Mouse (Mus musculus): ENCODE measurements at regions not wholly inside any gene's neighbourhood (a gene's known extent, or its start where the extent isn't known, plus 50 kb on each side); places are given as distances from the start of the nearest gene placed in this dataset.

DNA sequence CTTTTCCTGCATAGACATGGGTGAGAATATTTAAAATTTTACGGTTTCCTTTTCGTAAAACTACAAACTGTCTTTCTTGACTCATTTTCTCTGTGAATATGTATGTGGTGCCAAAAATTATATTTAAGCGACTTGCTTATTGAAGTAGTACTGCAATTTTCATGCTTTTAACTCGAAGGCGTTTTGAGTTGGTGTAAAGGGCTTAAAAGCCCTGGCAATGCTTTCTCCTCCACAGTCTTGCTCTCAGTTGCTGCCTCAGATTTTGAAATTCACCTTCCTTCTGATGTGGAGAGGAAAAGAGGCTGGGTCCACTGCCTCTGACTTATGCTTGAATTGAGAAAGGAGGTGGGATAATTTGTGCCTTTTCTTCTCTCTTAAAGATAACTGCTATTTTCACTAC is 629.6 kb upstream of the Nrsn1 start:
- DNase-seq (ENCODE audit: low spot score in 2 of 2) = peak in 1 of 2 experiments; percentile 26

DNA sequence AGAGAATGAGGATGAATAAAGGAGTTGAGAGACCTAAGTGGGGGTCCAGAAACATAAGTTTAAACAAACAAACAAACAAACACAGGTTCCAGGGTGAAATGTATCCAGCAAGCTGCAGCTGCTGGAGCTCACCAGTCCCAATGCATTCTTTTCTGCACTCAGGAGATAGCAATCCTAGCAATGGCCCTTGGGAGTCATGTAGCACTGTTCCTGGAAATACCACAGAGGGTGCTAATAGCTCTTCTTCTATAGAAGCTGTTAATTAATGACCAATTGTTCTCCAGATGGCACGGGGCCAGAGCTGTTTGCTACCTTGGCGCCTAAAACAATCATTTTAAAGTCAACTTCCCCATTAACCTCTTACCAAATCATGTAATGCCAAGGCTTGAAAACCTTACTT is 622.8 kb upstream of the Nrsn1 start:
- DNase-seq (ENCODE audit: low spot score in 2 of 2) = no peak

GRCm38 (mm10) chr13:25882818-25883217 is 612.5 kb upstream of the Nrsn1 start:
- DNase-seq (ENCODE audit: low spot score in 2 of 2) = peak; percentile 50 to 61

DNA sequence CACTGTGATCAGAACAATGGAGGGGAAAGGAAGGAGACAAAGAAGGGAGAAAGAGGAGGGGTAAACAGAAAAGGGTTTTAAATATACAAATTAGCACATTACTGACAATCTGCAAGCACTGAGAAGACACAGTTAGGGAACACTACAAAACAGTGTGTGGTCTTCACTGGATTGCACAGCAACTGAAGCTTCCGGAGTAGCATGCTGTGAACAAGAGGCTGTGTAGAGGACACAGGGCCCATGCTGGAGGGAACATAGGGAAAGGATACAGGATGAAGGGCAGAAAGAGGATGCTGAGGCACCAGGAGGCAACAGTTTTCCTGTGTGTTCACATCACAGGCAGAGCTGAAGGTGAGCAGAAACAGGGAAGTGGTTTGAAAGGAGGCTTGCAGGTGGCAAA is 598.6 kb upstream of the Nrsn1 start:
- no peak for DNase-seq (ENCODE audit: low spot score in 2 of 2)

DNA sequence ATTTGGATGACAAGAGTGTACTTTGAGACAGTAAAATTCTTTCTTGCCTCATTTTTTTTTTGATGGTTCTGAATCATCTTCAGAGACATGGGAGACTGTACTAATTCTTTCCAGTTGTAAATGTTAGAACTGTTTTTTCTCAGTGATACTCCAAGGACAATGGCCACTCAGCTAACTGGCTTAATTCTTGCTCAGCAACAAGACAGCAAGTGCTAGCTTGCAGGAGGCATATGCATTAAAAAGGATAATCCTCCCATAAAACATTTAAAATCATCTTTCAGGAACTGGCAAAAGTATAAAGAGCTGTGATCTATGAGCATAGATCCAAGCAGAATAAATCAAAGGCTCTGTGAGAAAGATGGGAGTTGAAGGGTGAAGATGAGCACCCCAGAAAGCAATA is 587.9 kb upstream of the Nrsn1 start:
- no peak for DNase-seq (ENCODE audit: low spot score in 2 of 2)

DNA sequence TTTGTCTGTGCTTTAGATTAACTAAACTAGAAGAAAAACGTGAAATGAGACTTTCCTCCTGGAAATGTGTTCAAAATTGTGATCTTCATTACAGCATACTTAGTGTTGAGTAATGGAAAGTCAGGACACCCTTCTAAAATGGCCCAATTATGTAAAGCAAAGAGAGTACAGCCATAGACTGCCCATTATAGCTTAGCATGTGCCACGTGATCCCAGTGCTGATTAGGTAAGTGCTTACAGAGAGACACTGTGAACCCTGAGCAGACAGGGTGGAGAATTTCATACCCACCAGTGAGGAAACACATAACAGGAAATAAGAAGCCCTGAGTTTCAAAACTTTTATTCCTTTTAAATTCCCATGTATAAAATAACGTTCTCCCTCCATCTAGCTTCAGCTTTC is 587.3 kb upstream of the Nrsn1 start:
- no peak for DNase-seq (ENCODE audit: low spot score in 2 of 2)

DNA sequence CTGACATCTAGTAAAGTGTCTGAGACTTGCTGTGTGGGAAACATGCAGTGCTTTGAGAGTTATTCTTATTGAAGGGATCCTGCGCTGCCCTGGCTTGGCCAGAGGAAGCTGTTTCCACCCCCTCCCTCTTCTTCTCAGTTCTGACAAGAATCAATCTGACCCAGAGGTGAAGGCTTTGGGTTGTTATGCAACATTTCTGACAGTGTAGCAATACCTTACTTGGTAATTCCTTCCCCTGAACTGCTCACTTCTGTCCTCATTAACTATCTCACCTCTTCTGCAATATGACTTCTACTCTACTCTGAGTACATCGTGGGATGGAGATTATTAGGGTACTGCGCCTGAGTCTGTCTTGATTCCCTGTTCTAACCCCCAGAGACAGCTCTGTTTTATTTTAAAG is 586.8 kb upstream of the Nrsn1 start:
- no peak for DNase-seq (ENCODE audit: low spot score in 2 of 2)

DNA sequence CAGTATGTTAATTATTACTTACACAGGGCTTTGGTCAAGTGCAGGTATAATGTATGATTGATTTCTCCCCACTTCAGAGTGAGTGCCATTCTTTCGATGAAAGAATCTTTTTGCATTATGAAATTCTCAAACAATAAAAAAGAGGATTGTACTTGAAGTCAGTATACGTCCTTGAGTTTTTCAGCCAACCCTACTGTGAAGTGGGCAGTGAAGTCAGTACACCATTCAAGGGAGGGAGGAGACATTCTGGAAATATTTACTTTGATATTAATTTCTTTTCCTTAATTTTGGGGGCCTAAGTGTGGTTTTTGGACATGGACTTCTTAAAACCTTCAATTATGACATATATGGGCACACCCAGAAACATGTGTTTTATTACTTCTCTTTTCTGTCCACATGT is 586.2 kb upstream of the Nrsn1 start:
- DNase-seq (ENCODE audit: low spot score in 2 of 2) = no peak

DNA sequence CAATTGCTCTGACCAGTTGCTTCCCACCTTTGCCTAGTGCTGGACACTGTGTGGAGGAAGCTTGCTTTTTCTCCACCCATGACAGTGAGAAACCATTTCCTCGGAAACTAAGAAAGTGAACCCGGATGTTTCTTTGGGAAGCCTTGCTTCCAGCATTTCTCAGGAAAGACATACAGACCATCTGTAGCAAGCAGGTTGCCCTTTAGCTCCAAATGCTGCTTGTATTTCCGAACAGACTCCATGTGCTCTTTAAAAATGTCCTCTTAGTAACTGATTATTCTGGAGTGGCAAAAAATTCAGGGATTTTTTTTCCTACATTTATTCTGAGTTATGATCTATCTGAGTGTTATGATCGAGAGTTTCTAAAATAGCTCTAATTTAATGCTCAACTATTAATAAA is 577.9 kb upstream of the Nrsn1 start:
- no peak for DNase-seq (ENCODE audit: low spot score in 2 of 2)

DNA sequence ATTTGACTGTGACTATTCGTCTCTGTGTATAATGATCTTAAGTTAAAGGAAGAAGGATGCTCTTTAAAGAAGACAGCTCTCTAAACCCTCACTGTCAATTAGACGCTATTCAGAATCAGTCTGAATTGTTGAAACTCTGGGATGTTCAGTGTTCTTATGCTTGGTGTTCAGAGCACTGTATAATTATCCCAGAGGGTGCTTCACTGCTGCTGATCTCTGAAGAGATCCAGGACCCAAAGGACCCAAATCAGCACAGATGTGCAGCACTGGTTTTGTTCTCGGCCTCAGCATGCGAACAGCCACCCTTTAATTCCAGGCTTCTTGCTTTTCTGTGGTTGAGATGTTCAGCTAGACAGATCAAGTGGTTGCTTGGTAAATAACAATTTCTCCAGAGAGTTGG is 567.9 kb upstream of the Nrsn1 start:
- DNase-seq (ENCODE audit: low spot score in 2 of 2) = no peak

DNA sequence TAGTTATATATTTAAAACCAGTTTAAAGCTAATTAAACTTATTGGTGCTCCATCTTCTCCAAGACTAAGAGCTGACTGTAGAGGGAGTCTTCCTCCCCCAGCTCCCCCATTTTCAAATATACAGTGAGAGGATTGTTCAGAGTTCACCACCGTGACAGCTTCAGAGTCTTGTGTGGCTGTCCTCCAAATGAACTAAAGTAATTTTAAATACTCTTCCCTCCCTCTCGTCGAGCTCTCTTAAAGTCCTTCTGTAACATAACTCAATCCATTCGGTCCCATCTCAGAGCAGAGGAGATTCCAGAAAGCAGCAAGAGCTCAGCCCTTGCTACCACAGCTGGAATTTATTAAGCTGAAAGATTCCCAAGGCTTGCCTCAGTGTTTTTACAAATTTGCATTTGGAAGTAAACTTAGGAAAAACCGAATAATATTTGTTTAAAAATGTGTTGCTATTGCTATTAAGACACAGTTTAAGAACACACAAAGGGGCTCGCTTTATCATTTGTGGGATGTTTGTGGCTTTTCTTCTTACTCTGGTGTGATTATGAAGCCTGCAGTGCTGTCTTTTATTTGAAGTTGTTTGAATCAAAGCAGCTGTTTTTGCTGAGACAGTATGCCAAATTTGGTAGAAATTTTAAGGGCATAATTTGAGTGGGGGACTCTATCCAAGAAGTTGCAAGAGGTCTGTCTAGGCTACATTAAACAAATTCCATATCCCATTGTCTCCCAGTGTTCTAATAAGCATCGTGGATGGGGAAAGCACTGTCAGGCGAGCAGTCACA is 559.0 kb upstream of the Nrsn1 start:
- no peak for DNase-seq (ENCODE audit: low spot score in 2 of 2)

- no peak for DNase-seq (ENCODE audit: low spot score in 2 of 2)
Measured at GRCm38 (mm10) chr13:25808564-25809253, 538.4 kb upstream of the Nrsn1 start.

GRCm38 (mm10) chr13:25793216-25793803 is 523.0 kb upstream of the Nrsn1 start:
- DNase-seq (ENCODE audit: low spot score in 2 of 2) = no peak

GRCm38 (mm10) chr13:25781161-25781560 is 510.9 kb upstream of the Nrsn1 start:
- peak; percentile 31 to 39 for DNase-seq (ENCODE audit: low spot score in 2 of 2)

DNA sequence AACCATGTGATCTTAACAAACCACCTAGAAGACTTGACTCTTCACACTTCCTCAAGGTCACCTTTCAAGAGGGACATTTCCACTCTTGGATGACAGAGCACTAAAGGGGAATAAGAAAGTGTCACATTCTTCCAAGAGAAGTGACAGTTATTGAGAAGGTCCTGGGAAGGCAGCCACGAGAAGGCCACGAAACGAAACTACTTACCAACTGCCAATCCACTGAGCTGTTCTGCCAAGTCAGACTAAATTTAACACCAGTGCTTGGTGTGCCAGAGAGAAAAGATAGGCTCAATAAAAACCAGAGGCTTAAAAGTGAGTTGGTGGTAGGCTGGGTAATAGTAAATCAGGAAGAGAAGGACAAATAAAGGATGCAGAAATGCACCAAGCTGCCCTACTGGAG is 507.4 kb upstream of the Nrsn1 start:
- peak; percentile 23 to 34 for DNase-seq (ENCODE audit: low spot score in 2 of 2)

DNA sequence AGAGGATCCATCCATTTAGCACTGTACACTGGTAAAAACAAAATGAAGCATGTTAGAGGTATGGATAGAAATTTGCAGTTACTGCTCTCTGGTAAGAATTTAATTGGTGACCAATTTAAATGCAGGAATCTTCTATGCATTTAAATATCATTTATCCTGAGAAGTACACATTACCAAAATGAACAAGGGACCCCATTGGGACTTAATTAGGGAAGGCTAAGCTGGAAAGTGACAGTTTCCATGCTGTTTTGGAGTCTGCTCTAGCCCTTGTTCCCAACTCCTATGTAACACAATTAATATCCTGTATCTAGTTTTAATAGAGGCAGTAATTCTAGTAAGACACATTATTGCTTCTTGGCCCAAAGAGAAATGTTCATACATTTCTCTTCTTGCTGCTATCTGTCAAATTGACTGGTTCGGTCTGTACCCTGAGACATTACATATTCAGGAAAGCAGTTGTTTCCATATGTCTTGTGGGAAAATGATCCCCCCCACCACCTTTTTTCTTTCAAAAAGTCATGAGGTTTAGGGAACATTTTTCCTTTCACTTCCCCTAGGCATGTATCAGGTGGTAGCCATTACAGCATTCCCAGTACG is 504.4 kb upstream of the Nrsn1 start:
- no peak for DNase-seq (ENCODE audit: low spot score in 2 of 2)

DNA sequence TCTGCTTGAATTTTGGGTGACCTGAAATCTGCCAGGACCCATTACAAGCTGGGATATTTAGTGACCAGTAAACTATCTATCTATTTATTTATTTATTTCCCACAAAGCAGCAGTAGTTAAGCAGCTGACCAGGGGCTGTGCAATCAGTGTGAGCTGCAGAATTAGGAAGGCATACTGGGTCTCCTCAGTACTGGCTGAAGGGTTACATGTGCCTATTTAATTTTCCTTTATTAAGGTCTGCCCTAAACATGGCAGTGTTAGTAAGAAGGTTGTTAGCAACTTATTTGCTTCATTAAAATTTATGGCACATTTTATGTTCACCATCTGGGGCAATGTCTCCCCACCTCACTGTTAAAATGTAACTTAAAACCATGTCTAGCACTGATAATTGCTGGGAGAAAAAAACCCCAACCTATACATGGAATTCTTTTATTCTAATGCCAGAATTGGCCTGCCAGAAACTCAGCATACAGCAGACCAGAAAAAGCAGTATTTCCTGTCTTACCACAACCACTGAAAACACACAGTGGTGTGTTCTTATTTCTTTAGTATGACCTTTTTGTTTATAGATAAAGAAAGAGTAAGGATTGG is 484.3 kb upstream of the Nrsn1 start:
- DNase-seq (ENCODE audit: low spot score in 2 of 2) = no peak

DNA sequence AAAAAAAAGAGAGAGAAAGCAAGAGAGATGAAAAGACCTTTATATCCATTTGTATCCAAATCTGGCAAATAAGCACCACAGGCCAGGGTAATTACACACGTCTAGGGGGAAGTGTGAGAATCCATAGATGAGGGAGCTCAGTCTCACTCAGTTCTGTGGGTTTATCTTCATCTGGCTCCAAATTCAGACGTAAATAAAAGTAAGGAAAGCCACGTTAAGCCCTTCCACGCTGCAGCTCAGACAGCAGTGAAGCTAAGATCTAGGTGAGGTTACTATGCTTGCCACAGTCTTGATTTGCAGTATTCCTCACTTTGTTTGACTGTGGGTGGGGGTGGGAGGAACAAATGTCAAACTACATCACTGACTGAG is 481.1 kb upstream of the Nrsn1 start:
- no peak for DNase-seq (ENCODE audit: low spot score in 2 of 2)

- no peak for DNase-seq (ENCODE audit: low spot score in 2 of 2)
Measured at GRCm38 (mm10) chr13:25750460-25751408, 480.4 kb upstream of the Nrsn1 start.

DNA sequence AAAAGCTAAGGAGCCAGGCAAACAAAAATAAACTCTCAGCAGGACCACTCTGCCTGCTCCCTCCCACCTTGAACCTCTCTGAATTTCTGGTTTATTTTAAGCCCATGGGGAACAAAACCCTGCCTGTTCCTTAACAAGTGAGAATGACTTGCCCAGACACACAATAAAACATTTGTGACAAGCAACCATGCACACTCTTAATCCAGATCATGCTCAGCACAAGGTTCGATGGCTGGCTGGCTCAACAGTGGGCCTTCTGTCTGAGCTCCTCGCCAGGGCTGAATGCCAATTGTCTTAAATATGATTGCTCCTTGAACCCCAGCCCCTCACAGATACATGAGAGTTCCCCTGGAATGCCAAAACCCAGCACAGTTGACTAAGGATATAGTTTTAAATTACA is 468.3 kb upstream of the Nrsn1 start:
- DNase-seq (ENCODE audit: low spot score in 2 of 2) = peak; percentile 54 to 57

DNA sequence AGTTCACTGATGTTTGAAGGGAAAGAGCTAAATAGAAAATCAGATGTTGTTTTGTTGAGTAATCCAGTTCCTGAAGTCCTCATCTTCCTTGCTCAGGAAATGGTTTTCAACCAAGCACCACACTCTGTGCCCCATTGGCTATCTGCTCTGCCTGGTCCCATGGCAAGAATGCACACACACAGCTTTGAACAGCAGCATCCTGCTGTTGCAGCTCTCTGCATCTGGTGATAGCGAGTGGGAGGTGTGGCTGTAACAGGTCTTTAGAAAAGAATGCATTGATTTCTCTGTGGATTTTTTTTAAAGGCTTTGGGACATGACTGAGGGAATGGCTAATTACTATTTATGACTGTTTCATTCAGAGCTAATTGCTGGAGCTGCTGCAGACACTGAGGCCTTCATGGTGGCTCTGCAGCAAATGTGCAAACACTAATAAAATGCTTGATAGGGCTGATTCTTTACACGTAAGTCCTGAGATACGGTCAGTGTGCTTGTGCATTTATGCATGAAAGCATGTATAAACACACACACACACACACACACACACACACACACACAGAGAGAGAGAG is 459.1 kb upstream of the Nrsn1 start:
- DNase-seq (ENCODE audit: low spot score in 2 of 2) = no peak

Measured in right cerebral cortex, postnatal 10 days (tissue).